Comparison of ENCODE assay signal across 13 mouse cellular contexts in genomic region chr5:28161938-28162402, GRCm38 (mm10). TPM values are rescaled to one million over a fixed set of nuclear protein-coding genes. Genes with fewer than 3 reads are reported as not detected.
DNase-seq lines count a peak whose midpoint lies in the region; ATAC-seq and TF ChIP-seq lines count a peak whose summit lies in the region.
"Had no signal": no experiment of that assay in that cellular context is flagged by ENCODE, and none has a peak within 500 bp of the region (broad histone marks: within the 10 kb centered on the region; RNA-seq: fewer than 3 reads in every experiment).

No protein-coding gene starts in this region.

- intact Hi-C loops in gastrocnemius, adult 2 months (cut with DNase I) = no loop called here
- intact Hi-C loops in gastrocnemius, postnatal 14 days (cut with DNase I; ENCODE audit: low total_unique reads) = no loop called here

- no peak overlapping the region for H3K9ac ChIP-seq in neural tube, embryonic 15.5 days (replicated peaks)
- H3K9ac ChIP-seq in hindbrain, embryonic 11.5 days (ENCODE audit: low read depth, low read length) = peak overlapping the region; percentile 42; the same call in 1 of the 2 replicates
- no peak overlapping the region for H3K9ac ChIP-seq in neural tube, embryonic 11.5 days (ENCODE audit: low read length)
- H3K9ac ChIP-seq: embryonic facial prominence, embryonic 12.5 days; neural tube, embryonic 12.5 days; stomach, embryonic 15.5 days had no signal

- peaks cover 97% of the 10 kb centered on the region for H3K27me3 ChIP-seq in neural tube, embryonic 15.5 days (replicated peaks)
- H3K27me3 ChIP-seq in hindbrain, embryonic 11.5 days (ENCODE audit: control insufficient read depth, insufficient read depth, low read length) = peaks cover 87% of the 10 kb centered on the region
- H3K27me3 ChIP-seq in neural tube, embryonic 11.5 days (ENCODE audit: control insufficient read depth, insufficient read depth, low read length) = peaks cover 97% of the 10 kb centered on the region

- DNase-seq in gastrocnemius, adult 2 months = no peak
- no peak for DNase-seq in gastrocnemius, postnatal 14 days
- DNase-seq in neural tube, embryonic 10.5 days (ENCODE audit: extremely low spot score, low spot score) = peak; percentile 68
- DNase-seq in hindbrain, embryonic 11.5 days (ENCODE audit: low spot score) = peak; percentile 70
- peak; percentile 50 for DNase-seq in neural tube, embryonic 11.5 days (ENCODE audit: low spot score)
- no peak for DNase-seq in gastrocnemius, postnatal 4 days (ENCODE audit: low spot score in 2 of 2)
- no peak for DNase-seq in ovary, postnatal 36 days (ENCODE audit: low spot score)

- no peak overlapping the region for H3K4me2 ChIP-seq in neural tube, embryonic 15.5 days
- H3K4me2 ChIP-seq in hindbrain, embryonic 11.5 days (replicated peaks; ENCODE audit: low read depth, low read length) = peak overlapping the region; percentile 32
- 0 out of 2 replicates have a peak overlapping the region, but pooled peaks have one; percentile 7 for H3K4me2 ChIP-seq in neural tube, embryonic 11.5 days (ENCODE audit: low read depth)
- H3K4me2 ChIP-seq: embryonic facial prominence, embryonic 12.5 days; neural tube, embryonic 12.5 days; stomach, embryonic 15.5 days had no signal

- ATAC-seq in neural tube, embryonic 15.5 days (ENCODE audit: low FRiP score) = no peak
- ATAC-seq in hindbrain, embryonic 11.5 days (ENCODE audit: low FRiP score) = no peak
- ATAC-seq in neural tube, embryonic 11.5 days (ENCODE audit: insufficient read depth, low FRiP score, low TSS enrichment) = no peak
- ATAC-seq: activated CD4-positive, CD25-positive, alpha-beta regulatory T cell, adult 4 months had no signal

- TF ChIP-seq CTCF in gastrocnemius, adult 2 months (IDR thresholded peaks at IDR 0.05) = no peak

- peaks cover 32% of the 10 kb centered on the region for H3K4me1 ChIP-seq in neural tube, embryonic 15.5 days
- peaks cover 10% of the 10 kb centered on the region for H3K4me1 ChIP-seq in hindbrain, embryonic 11.5 days (replicated peaks; ENCODE audit: control insufficient read depth, insufficient read depth, low read length)
- peaks cover 13% of the 10 kb centered on the region for H3K4me1 ChIP-seq in neural tube, embryonic 11.5 days (ENCODE audit: control insufficient read depth, insufficient read depth, low read length)

- no peaks in the 10 kb centered on the region for H3K36me3 ChIP-seq in neural tube, embryonic 15.5 days
- H3K36me3 ChIP-seq in hindbrain, embryonic 11.5 days (ENCODE audit: control insufficient read depth, insufficient read depth, low read length) = no peaks in the 10 kb centered on the region
- H3K36me3 ChIP-seq in neural tube, embryonic 11.5 days (ENCODE audit: control insufficient read depth, insufficient read depth, low read length) = no peaks in the 10 kb centered on the region
- H3K36me3 ChIP-seq: embryonic facial prominence, embryonic 12.5 days; neural tube, embryonic 12.5 days; stomach, embryonic 15.5 days had no signal

- no peaks in the 10 kb centered on the region for H3K9me3 ChIP-seq in neural tube, embryonic 15.5 days (replicated peaks)
- H3K9me3 ChIP-seq in hindbrain, embryonic 11.5 days (ENCODE audit: control insufficient read depth, low read length) = no peaks in the 10 kb centered on the region
- no peaks in the 10 kb centered on the region for H3K9me3 ChIP-seq in neural tube, embryonic 11.5 days (ENCODE audit: control insufficient read depth, low read length)
- H3K9me3 ChIP-seq: embryonic facial prominence, embryonic 12.5 days; neural tube, embryonic 12.5 days; stomach, embryonic 15.5 days had no signal

- H3K4me3 ChIP-seq in gastrocnemius, adult 2 months = peak overlapping the region; percentile 47
- H3K4me3 ChIP-seq in neural tube, embryonic 15.5 days (replicated peaks) = no peak overlapping the region
- peak overlapping the region; percentile 18 for H3K4me3 ChIP-seq in hindbrain, embryonic 11.5 days (ENCODE audit: low read depth, low read length)
- H3K4me3 ChIP-seq in neural tube, embryonic 11.5 days (ENCODE audit: low read depth, low read length) = no peak overlapping the region
- H3K4me3 ChIP-seq: embryonic facial prominence, embryonic 12.5 days; neural tube, embryonic 12.5 days; stomach, embryonic 15.5 days had no signal

- WGBS in neural tube, embryonic 15.5 days = under 1% methylated on average over 24 of the region's 24 CpGs
- WGBS in hindbrain, embryonic 11.5 days = 0% methylated on average over 24 of the region's 24 CpGs
- WGBS in neural tube, embryonic 11.5 days = under 1% methylated on average over 24 of the region's 24 CpGs

- H3K27ac ChIP-seq in gastrocnemius, adult 2 months = no peak overlapping the region
- no peak overlapping the region for H3K27ac ChIP-seq in neural tube, embryonic 15.5 days (replicated peaks)
- no peak overlapping the region for H3K27ac ChIP-seq in hindbrain, embryonic 11.5 days (ENCODE audit: low read depth, low read length)
- H3K27ac ChIP-seq in neural tube, embryonic 11.5 days (ENCODE audit: low read depth, low read length) = no peak overlapping the region
- H3K27ac ChIP-seq: embryonic facial prominence, embryonic 12.5 days; neural tube, embryonic 12.5 days; stomach, embryonic 15.5 days had no signal

RNA-seq across cellular contexts. Expression of gene En2, which starts 3.5 kb away (rescaled TPM):
- total RNA-seq in gastrocnemius, adult 2 months (2021) = under 1 TPM; 0.36 to 0.54 TPM
- total RNA-seq in gastrocnemius, postnatal 14 days (2021) = under 1 TPM; 0.18 to 0.23 TPM
- not detected in 2 replicates for polyA plus RNA-seq in neural tube, embryonic 15.5 days (2015; fragmentation: Nextera tagmentation; extraction: Ambion mirVana)
- 1.1 and 1.2 TPM in 2 replicates for polyA plus RNA-seq in hindbrain, embryonic 11.5 days (2014; fragmentation: Nextera tagmentation; extraction: Ambion mirVana)
- polyA plus RNA-seq in neural tube, embryonic 11.5 days (2014; fragmentation: Nextera tagmentation; extraction: Ambion mirVana) = not detected in 2 replicates
- total RNA-seq in gastrocnemius, postnatal 4 days (2021) = under 1 TPM in 1 of 2 experiments, not detected in 1; 0.18 TPM
- total RNA-seq: hematopoietic stem cell, adult 5-6 weeks had no signal
- polyA plus RNA-seq: activated CD4-positive, CD25-positive, alpha-beta regulatory T cell, adult 4 months; embryonic facial prominence, embryonic 12.5 days; stomach, embryonic 15.5 days had no signal

Comparison
In these comparisons a context has a peak if more than half of its experiments do, and no peak if none do; other contexts are left out.
1. DNase-seq: peak in neural tube, embryonic 10.5 days (single experiment), hindbrain, embryonic 11.5 days (single experiment) and neural tube, embryonic 11.5 days (single experiment); none in gastrocnemius, adult 2 months (single experiment), gastrocnemius, postnatal 14 days (single experiment), gastrocnemius, postnatal 4 days (0 of 2) and ovary, postnatal 36 days (single experiment).
2. H3K4me3 ChIP-seq: peak in gastrocnemius, adult 2 months (single experiment) and hindbrain, embryonic 11.5 days (single experiment); none in neural tube, embryonic 15.5 days (single experiment) and neural tube, embryonic 11.5 days (single experiment).